Mouse (Mus musculus): ENCODE measurements at regions not wholly inside any gene's neighbourhood (a gene's known extent, or its start where the extent isn't known, plus 50 kb on each side); places are given as distances from the start of the nearest gene placed in this dataset.

DNA sequence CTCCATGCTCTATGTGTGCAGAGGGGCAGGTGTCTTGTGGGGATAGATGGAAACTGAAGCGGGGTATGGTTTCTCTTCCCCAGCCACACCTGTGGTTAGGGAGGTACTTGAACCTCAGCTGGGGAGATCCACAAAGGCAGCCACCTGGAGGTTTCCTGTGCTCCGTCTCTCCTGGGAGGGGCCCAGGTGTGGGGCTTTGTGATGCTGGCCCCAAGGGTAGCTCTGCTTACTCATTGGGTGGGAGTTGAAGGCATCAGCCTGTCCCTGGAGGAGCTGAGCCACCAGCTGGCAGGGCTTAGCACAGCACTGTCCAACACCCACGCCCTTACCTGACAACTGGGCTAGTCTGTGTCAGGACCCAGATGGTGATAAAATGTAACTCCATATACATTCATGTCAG, 81.4 kb downstream of the Lhx2 start:
- no peak overlapping the region for H3K27ac ChIP-seq (ENCODE audit: low read depth, low read length)
- H3K36me3 ChIP-seq (ENCODE audit: control insufficient read depth, insufficient read depth, low read length), result no peaks in the 10 kb centered on the region
- H3K4me2 ChIP-seq (replicated peaks; ENCODE audit: low read depth, low read length), result no peak overlapping the region
- H3K9me3 ChIP-seq (ENCODE audit: control insufficient read depth, low read length), result no peaks in the 10 kb centered on the region
- no peak for ATAC-seq (ENCODE audit: low FRiP score, low TSS enrichment)
- H3K4me1 ChIP-seq (ENCODE audit: control insufficient read depth, insufficient read depth, low read length), result 0 out of 2 replicates have a peak, but pooled peaks cover 8% of the 10 kb centered on the region
- no peak overlapping the region for H3K9ac ChIP-seq (ENCODE audit: low read depth, low read length)
- WGBS, result 49% methylated on average over 3 of the region's 3 CpGs
- H3K4me3 ChIP-seq (ENCODE audit: low read length), result no peak overlapping the region
- H3K27me3 ChIP-seq (ENCODE audit: control insufficient read depth, insufficient read depth, low read length), result no peaks in the 10 kb centered on the region

DNA sequence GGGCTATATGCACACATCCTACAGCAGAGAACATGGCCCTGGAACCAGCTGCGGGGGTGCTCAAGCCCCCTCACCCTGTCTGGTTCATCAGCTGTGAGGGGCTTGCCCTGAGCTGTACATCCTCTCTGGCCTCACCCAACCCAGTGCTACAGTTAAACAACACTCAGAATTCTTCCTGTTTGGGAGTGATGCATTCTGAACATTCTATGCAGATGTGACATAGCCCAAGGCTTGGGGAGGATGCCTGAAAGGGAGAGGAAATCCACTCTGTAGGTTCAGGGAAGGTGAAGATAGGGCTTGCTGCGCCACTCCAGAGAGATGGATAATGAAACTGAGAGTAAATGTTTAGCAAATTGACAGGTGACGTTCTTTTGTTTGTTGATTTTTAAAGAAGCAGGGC, 83.3 kb downstream of the Lhx2 start:
- no peaks in the 10 kb centered on the region for H3K27me3 ChIP-seq (ENCODE audit: control insufficient read depth, insufficient read depth, low read length)
- H3K27ac ChIP-seq (ENCODE audit: low read depth, low read length), result no peak overlapping the region
- 0 out of 2 replicates have a peak, but pooled peaks cover 8% of the 10 kb centered on the region for H3K4me1 ChIP-seq (ENCODE audit: control insufficient read depth, insufficient read depth, low read length)
- ATAC-seq (ENCODE audit: low FRiP score, low TSS enrichment), result no peak
- H3K36me3 ChIP-seq (ENCODE audit: control insufficient read depth, insufficient read depth, low read length), result no peaks in the 10 kb centered on the region
- no peaks in the 10 kb centered on the region for H3K9me3 ChIP-seq (ENCODE audit: control insufficient read depth, low read length)
- no peak overlapping the region for H3K9ac ChIP-seq (ENCODE audit: low read depth, low read length)
- WGBS, result 84% methylated on average over 3 of the region's 3 CpGs
- H3K4me2 ChIP-seq (replicated peaks; ENCODE audit: low read depth, low read length), result no peak overlapping the region
- H3K4me3 ChIP-seq (ENCODE audit: low read length), result no peak overlapping the region

DNA sequence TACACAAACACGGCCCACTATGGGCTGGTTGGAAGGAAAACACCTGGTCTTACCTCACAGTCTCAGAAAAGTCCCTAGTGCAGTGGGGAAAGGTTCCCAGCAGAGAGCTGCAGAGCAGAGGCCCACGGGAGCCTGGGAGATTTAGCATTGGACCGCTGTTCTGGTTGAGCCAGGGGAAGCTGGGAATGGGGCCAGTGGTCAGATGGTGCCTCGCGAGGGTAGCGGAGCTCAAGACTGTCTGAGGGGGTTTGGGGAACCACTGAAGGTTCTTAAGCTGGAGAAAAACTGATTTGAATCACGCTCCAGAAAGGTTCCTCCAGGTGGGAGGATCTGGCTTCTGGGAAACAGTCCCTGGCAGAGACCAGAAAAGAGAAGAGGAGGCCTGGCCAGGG, 84.8 kb downstream of the Lhx2 start:
- WGBS, result 33% methylated on average over 7 of the region's 7 CpGs
- no peak overlapping the region for H3K27ac ChIP-seq (ENCODE audit: low read depth, low read length)
- no peak for ATAC-seq (ENCODE audit: low FRiP score, low TSS enrichment)
- no peaks in the 10 kb centered on the region for H3K9me3 ChIP-seq (ENCODE audit: control insufficient read depth, low read length)
- no peaks in the 10 kb centered on the region for H3K27me3 ChIP-seq (ENCODE audit: control insufficient read depth, insufficient read depth, low read length)
- no peak overlapping the region for H3K4me3 ChIP-seq (ENCODE audit: low read length)
- 0 out of 2 replicates have a peak, but pooled peaks cover 8% of the 10 kb centered on the region for H3K4me1 ChIP-seq (ENCODE audit: control insufficient read depth, insufficient read depth, low read length)
- H3K4me2 ChIP-seq (replicated peaks; ENCODE audit: low read depth, low read length), result peak overlapping the region; percentile 34
- H3K36me3 ChIP-seq (ENCODE audit: control insufficient read depth, insufficient read depth, low read length), result no peaks in the 10 kb centered on the region
- no peak overlapping the region for H3K9ac ChIP-seq (ENCODE audit: low read depth, low read length)

DNA sequence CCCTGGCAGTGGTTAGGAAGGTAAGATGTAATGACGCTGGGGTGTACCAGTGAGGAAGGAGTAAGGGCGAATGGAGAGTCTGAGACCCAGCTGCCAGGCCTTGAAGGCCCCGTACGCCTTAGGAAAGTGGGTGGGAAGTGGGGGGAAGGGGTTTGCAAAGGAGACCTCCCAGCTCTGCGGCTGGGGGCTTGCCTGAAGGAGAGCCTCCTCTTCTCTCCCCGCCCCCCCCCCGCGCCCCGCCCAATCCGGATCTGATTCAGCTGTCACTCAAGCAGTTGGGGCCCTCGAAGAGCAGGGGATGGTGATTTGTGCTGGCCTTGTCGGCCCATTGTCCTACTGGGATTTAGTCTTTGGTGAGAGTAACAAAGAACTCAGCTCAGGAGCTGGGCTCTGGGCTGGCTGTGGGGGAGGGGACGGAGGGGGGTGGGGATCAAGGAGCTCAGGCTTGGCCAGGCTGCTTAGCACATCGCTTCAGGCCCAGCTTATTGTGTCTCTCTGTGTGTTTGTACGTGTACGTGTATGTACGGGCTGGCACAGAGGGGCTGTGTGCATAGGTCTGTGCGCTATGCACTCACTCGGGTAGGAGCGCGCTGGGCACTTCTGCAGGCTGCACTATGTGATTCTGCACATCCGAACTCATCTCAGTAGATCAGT, 85.3 kb downstream of the Lhx2 start:
- no peak overlapping the region for H3K9ac ChIP-seq (ENCODE audit: low read depth, low read length)
- peak overlapping the region; percentile 34 for H3K4me2 ChIP-seq (replicated peaks; ENCODE audit: low read depth, low read length)
- no peaks in the 10 kb centered on the region for H3K27me3 ChIP-seq (ENCODE audit: control insufficient read depth, insufficient read depth, low read length)
- H3K9me3 ChIP-seq (ENCODE audit: control insufficient read depth, low read length), result no peaks in the 10 kb centered on the region
- H3K36me3 ChIP-seq (ENCODE audit: control insufficient read depth, insufficient read depth, low read length), result no peaks in the 10 kb centered on the region
- no peak overlapping the region for H3K27ac ChIP-seq (ENCODE audit: low read depth, low read length)
- WGBS, result 3% methylated on average over 19 of the region's 22 CpGs
- H3K4me1 ChIP-seq (ENCODE audit: control insufficient read depth, insufficient read depth, low read length), result 0 out of 2 replicates have a peak, but pooled peaks cover 8% of the 10 kb centered on the region
- H3K4me3 ChIP-seq (ENCODE audit: low read length), result no peak overlapping the region
- ATAC-seq (ENCODE audit: low FRiP score, low TSS enrichment), result peak; percentile 61; the same call in 1 of the 2 replicates

DNA sequence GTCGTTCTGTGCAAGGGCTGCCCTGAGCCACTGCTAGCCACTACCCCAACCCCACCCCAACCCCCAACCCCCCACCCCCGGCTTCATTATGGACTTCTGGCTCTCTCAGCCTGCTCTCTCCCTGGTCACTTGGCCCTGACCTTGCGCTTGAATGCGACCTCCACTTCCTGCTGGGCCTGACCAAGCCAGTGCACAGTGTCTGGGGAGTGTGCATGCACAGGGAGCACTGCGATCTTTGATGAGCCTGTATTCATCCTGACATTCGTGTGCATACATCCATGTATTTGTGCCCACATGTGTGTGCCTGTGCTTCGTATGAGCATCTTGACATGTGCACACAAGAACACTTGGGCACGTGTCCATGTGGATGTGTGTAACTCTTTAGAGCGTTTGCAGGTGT, 85.9 kb downstream of the Lhx2 start:
- WGBS, result 27% methylated on average over 9 of the region's 9 CpGs
- no peak overlapping the region for H3K27ac ChIP-seq (ENCODE audit: low read depth, low read length)
- H3K36me3 ChIP-seq (ENCODE audit: control insufficient read depth, insufficient read depth, low read length), result no peaks in the 10 kb centered on the region
- no peak overlapping the region for H3K4me2 ChIP-seq (replicated peaks; ENCODE audit: low read depth, low read length)
- H3K9ac ChIP-seq (ENCODE audit: low read depth, low read length), result no peak overlapping the region
- H3K27me3 ChIP-seq (ENCODE audit: control insufficient read depth, insufficient read depth, low read length), result no peaks in the 10 kb centered on the region
- ATAC-seq (ENCODE audit: low FRiP score, low TSS enrichment), result 0 out of 2 replicates have a peak, but pooled peaks have one; percentile 41
- H3K9me3 ChIP-seq (ENCODE audit: control insufficient read depth, low read length), result no peaks in the 10 kb centered on the region
- no peak overlapping the region for H3K4me3 ChIP-seq (ENCODE audit: low read length)
- H3K4me1 ChIP-seq (ENCODE audit: control insufficient read depth, insufficient read depth, low read length), result 0 out of 2 replicates have a peak, but pooled peaks cover 8% of the 10 kb centered on the region

DNA sequence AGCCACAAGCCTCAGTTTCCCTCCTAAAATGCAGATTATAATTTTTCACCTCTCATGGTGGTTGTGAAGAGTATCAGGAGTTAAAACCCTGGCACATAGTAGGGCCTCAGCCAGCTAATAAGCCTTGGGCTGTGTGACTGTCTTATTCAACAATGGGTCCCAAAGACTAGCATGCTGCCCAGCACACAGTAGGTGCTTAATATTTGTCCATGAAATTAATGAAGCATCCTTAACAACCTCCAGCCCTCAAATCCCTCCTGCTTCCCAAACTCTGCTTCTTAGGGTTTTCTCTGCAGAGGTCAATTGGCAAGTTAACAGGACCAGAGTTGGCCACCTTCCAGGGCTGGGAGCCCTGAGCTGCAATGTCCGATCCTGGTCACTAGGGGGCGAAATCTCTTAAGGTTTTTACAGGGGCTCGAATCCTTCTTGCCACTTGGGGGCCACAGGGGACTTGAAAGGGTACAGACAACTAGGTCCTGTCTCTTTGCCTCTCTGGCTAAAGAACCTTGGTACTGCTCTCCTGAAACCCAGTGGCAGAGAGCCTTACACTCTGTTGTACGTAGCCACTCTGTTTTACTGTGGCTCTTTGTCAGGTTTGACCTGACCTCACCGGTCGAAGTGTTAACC, 81.6 kb upstream of the Nek6 start:
- 33% methylated on average over 6 of the region's 6 CpGs for WGBS
- 0 out of 2 replicates have a peak, but pooled peaks have one; percentile 20 for ATAC-seq (ENCODE audit: low FRiP score, low TSS enrichment)

DNA sequence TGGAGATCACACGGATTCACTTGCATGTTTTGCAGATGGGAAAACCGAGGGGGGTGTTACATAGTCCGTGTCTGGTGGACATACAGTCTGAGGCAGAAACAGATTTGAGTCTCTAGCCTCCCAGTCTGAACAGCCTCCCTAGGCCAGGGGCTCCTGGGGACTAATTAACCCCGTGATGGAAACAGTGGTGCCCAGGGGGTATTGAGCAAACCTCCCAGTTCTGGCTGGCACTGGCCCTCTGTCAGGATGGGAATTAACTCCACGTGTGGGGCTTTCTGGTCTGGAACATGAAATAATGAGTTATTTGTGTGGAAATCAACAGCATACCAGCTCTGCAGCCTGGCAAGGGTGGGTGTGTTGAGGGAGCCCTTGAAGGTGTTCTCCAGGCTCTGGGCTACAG, 79.9 kb upstream of the Nek6 start:
- Histone ChIP-seq H3K4me3 (ENCODE audit: low read length) (no peak overlapping the region), H3K27ac (ENCODE audit: low read depth, low read length) (no peak overlapping the region), H3K4me1 (ENCODE audit: control insufficient read depth, insufficient read depth, low read length) (no peaks in the 10 kb centered on the region), H3K36me3 (ENCODE audit: control insufficient read depth, insufficient read depth, low read length) (no peaks in the 10 kb centered on the region), H3K27me3 (ENCODE audit: control insufficient read depth, insufficient read depth, low read length) (no peaks in the 10 kb centered on the region), H3K9ac (ENCODE audit: low read depth, low read length) (no peak overlapping the region), H3K9me3 (ENCODE audit: control insufficient read depth, low read length) (no peaks in the 10 kb centered on the region), H3K4me2 (replicated peaks; ENCODE audit: low read depth, low read length) (no peak overlapping the region)
- ATAC-seq (ENCODE audit: low FRiP score, low TSS enrichment), result no peak
- 71% methylated on average over 5 of the region's 5 CpGs for WGBS

More for the DNA sequence above, 81.6 kb upstream of the Nek6 start:
- Histone ChIP-seq H3K9me3 (ENCODE audit: control insufficient read depth, low read length) (no peaks in the 10 kb centered on the region), H3K4me2 (replicated peaks; ENCODE audit: low read depth, low read length) (no peak overlapping the region), H3K9ac (ENCODE audit: low read depth, low read length) (no peak overlapping the region), H3K36me3 (ENCODE audit: control insufficient read depth, insufficient read depth, low read length) (no peaks in the 10 kb centered on the region), H3K4me3 (ENCODE audit: low read length) (no peak overlapping the region), H3K27ac (ENCODE audit: low read depth, low read length) (no peak overlapping the region), H3K27me3 (ENCODE audit: control insufficient read depth, insufficient read depth, low read length) (no peaks in the 10 kb centered on the region), H3K4me1 (ENCODE audit: control insufficient read depth, insufficient read depth, low read length) (0 out of 2 replicates have a peak, but pooled peaks cover 1% of the 10 kb centered on the region)

DNA sequence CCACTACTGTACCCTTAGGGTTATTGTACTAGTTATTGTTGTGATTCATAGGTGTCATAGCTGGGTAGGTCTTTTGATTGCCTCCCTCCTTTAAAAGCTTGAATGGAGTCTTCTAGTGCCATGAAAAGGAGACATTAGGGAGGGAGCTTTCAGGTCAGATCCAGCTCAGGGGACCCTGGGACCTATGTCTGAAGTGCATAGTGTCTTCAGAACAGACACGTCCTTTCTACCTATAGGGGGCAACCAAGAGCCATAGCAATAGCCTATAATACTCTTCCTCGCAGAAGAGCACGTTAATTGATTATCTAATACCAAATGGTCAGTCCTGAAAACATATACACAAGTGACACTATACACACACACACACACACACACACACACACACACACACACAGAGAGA, 77.7 kb upstream of the Nek6 start:
- ATAC-seq (ENCODE audit: low FRiP score, low TSS enrichment), result no peak
- Histone ChIP-seq H3K9me3 (ENCODE audit: control insufficient read depth, low read length) (no peaks in the 10 kb centered on the region), H3K4me1 (ENCODE audit: control insufficient read depth, insufficient read depth, low read length) (no peaks in the 10 kb centered on the region), H3K4me3 (ENCODE audit: low read length) (no peak overlapping the region), H3K36me3 (ENCODE audit: control insufficient read depth, insufficient read depth, low read length) (no peaks in the 10 kb centered on the region), H3K27me3 (ENCODE audit: control insufficient read depth, insufficient read depth, low read length) (no peaks in the 10 kb centered on the region), H3K9ac (ENCODE audit: low read depth, low read length) (no peak overlapping the region), H3K27ac (ENCODE audit: low read depth, low read length) (no peak overlapping the region), H3K4me2 (replicated peaks; ENCODE audit: low read depth, low read length) (no peak overlapping the region)
- 29% methylated on average over 3 of the region's 3 CpGs for WGBS

DNA sequence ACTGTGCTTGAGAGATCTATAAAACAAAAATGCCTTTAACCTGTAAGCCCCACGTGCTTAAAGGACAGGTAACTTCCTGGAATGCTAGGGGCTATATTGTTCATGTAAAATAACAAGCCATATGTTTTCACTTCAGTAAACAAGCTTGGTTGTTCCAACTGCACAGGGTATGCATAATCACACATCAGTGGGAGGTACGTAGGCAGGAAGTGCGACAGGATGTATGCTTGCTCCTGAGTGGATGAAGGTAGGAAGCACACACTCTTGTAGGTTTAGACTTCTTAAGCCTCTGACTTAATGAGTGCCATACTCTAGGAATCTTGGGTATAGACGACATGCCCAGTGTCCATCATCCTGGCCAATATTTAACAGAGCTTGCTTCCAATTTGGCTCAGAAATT, 74.7 kb upstream of the Nek6 start:
- H3K36me3 ChIP-seq (ENCODE audit: control insufficient read depth, insufficient read depth, low read length), result no peaks in the 10 kb centered on the region
- no peak for ATAC-seq (ENCODE audit: low FRiP score, low TSS enrichment)
- no peaks in the 10 kb centered on the region for H3K27me3 ChIP-seq (ENCODE audit: control insufficient read depth, insufficient read depth, low read length)
- 70% methylated on average over 4 of the region's 4 CpGs for WGBS
- H3K27ac ChIP-seq (ENCODE audit: low read depth, low read length), result no peak overlapping the region
- H3K4me1 ChIP-seq (ENCODE audit: control insufficient read depth, insufficient read depth, low read length), result no peaks in the 10 kb centered on the region
- H3K9ac ChIP-seq (ENCODE audit: low read depth, low read length), result no peak overlapping the region
- H3K9me3 ChIP-seq (ENCODE audit: control insufficient read depth, low read length), result no peaks in the 10 kb centered on the region
- H3K4me3 ChIP-seq (ENCODE audit: low read length), result no peak overlapping the region
- no peak overlapping the region for H3K4me2 ChIP-seq (replicated peaks; ENCODE audit: low read depth, low read length)
